Mouse (Mus musculus): ENCODE results near the gene Cga.
A peak's percentile ranks its signal among the peaks of the same experiment; 100 is the strongest.

Gene Cga

GRCm38 (mm10) chr4:34893479-34893878 lies at the start of gene Cga:
Gene Cga (plus strand): TSS chr4:34893779.
- no peak for DNase-seq (ENCODE audit: low read depth, low spot score)

- DNase-seq (ENCODE audit: low read depth, low spot score): no peak
These were observed 49.7 kb upstream of the Cga start for GRCm38 (mm10) chr4:34843839-34844238.

GRCm38 (mm10) chr4:34847679-34848309 lies 45.8 kb upstream of the Cga start:
- DNase-seq (ENCODE audit: low read depth, low spot score): no peak

- DNase-seq (ENCODE audit: low read depth, low spot score): no peak
These were observed 43.4 kb upstream of the Cga start for GRCm38 (mm10) chr4:34850156-34850555.

GRCm38 (mm10) chr4:34852051-34852450 lies 41.5 kb upstream of the Cga start:
- no peak for DNase-seq (ENCODE audit: low read depth, low spot score)

GRCm38 (mm10) chr4:34855966-34856365 lies 37.6 kb upstream of the Cga start:
- DNase-seq (ENCODE audit: low read depth, low spot score): no peak

- DNase-seq (ENCODE audit: low read depth, low spot score): no peak
These were observed 34.7 kb upstream of the Cga start for GRCm38 (mm10) chr4:34858903-34859302.

- DNase-seq (ENCODE audit: low read depth, low spot score): no peak
These were observed 34.2 kb upstream of the Cga start for GRCm38 (mm10) chr4:34859416-34859815.

- no peak for DNase-seq (ENCODE audit: low read depth, low spot score)
These were observed 32.1 kb upstream of the Cga start for GRCm38 (mm10) chr4:34861438-34861837.

- no peak for DNase-seq (ENCODE audit: low read depth, low spot score)
These were observed 23.8 kb upstream of the Cga start for GRCm38 (mm10) chr4:34869813-34870212.

- DNase-seq (ENCODE audit: low read depth, low spot score): no peak
These were observed 20.6 kb upstream of the Cga start for GRCm38 (mm10) chr4:34872896-34873495.

GRCm38 (mm10) chr4:34874234-34874633 lies 19.3 kb upstream of the Cga start:
- no peak for DNase-seq (ENCODE audit: low read depth, low spot score)

GRCm38 (mm10) chr4:34880921-34881650 lies 12.5 kb upstream of the Cga start:
- no peak for DNase-seq (ENCODE audit: low read depth, low spot score)

- DNase-seq (ENCODE audit: low read depth, low spot score): no peak
These were observed 11.7 kb upstream of the Cga start for GRCm38 (mm10) chr4:34881851-34882250.

GRCm38 (mm10) chr4:34882291-34882769 lies 11.2 kb upstream of the Cga start:
- no peak for DNase-seq (ENCODE audit: low read depth, low spot score)

- DNase-seq (ENCODE audit: low read depth, low spot score): peak; percentile 80
These were observed 10.8 kb upstream of the Cga start, which contains the start of gene Zfp292 for GRCm38 (mm10) chr4:34882818-34883217. Gene Zfp292 (minus strand): TSS chr4:34882960.

- no peak for DNase-seq (ENCODE audit: low read depth, low spot score)
These were observed 10.1 kb upstream of the Cga start for GRCm38 (mm10) chr4:34883366-34884029.

GRCm38 (mm10) chr4:34885631-34886351 lies 7.8 kb upstream of the Cga start:
- DNase-seq (ENCODE audit: low read depth, low spot score): no peak

GRCm38 (mm10) chr4:34886490-34887111 lies 7.0 kb upstream of the Cga start:
- DNase-seq (ENCODE audit: low read depth, low spot score): peak; percentile 80

GRCm38 (mm10) chr4:34887295-34887694 lies 6.3 kb upstream of the Cga start:
- DNase-seq (ENCODE audit: low read depth, low spot score): no peak

Measured in WW6 (cell line).